Mouse (Mus musculus) brain, embryonic 14.5 days (tissue): ENCODE measurements at regions not wholly inside any gene's neighbourhood (a gene's known extent, or its start where the extent isn't known, plus 50 kb on each side); places are given as distances from the start of the nearest gene placed in this dataset.

Experiments
- DNase-seq: peaks from one replicate; pipeline ENCODE4 v3.0.0-alpha.2; 2011; ENCODE audit warnings: low read depth
- CTCF ChIP-seq: fragments of 200-500 bp; IDR thresholded peaks from 2 replicates; pipeline ENCODE4 v1.5.1; 2012; ENCODE audit warnings: inconsistent platforms, mild to moderate bottlenecking, moderate library complexity, borderline replicate concordance; ENCODE audit not compliant: insufficient read depth, insufficient read length; ENCODE audit errors: extremely low read depth
- POLR2A ChIP-seq: fragments of 200-500 bp; IDR thresholded peaks from 2 replicates; pipeline ENCODE4 v1.6.1; 2012; ENCODE audit warnings: mild to moderate bottlenecking, inconsistent platforms, borderline replicate concordance; ENCODE audit not compliant: poor library complexity, insufficient read depth, insufficient read length, severe bottlenecking; ENCODE audit errors: extremely low read depth

GRCm38 (mm10) chr2:78011051-78011800, 65.1 kb upstream of the Cwc22 start:
- no peak for TF ChIP-seq CTCF
- no peak for TF ChIP-seq POLR2A
- no peak for DNase-seq

GRCm38 (mm10) chr2:78010066-78010690, 64.0 kb upstream of the Cwc22 start:
- TF ChIP-seq POLR2A, result no peak
- no peak for TF ChIP-seq CTCF
- DNase-seq, result no peak

- no peak for TF ChIP-seq POLR2A
- no peak for TF ChIP-seq CTCF
- DNase-seq, result no peak
These were observed 61.9 kb upstream of the Cwc22 start for GRCm38 (mm10) chr2:78008094-78008493.

- no peak for DNase-seq
- TF ChIP-seq POLR2A (no peak), CTCF (no peak)
These were observed 59.3 kb upstream of the Cwc22 start for GRCm38 (mm10) chr2:78005402-78006021.

DNA sequence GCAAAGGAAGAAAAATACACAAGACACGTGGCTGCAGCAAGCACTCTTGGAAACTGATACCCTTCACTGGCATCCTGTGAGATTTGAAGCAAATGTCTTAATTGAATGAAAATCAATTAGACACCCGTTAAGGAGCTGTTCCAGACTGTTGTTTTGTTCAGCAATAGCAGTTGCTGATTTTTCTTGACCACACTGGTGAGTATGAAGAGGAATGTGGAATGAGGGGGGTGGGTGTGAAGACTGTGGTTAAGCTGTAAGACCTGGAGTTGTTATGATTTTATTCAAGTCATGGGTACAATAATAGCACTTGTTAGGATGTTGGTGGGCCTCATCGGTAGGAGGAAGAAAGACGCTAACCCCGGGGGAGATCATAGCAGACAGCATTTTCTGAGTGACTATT, 58.3 kb upstream of the Cwc22 start:
- TF ChIP-seq CTCF (no peak), POLR2A (no peak)

More for the DNA sequence above, 58.3 kb upstream of the Cwc22 start:
- no peak for DNase-seq
